Mouse (Mus musculus): ENCODE data around the gene Noc2l. TPM values are rescaled to one million over a fixed set of nuclear protein-coding genes. Genes with fewer than 3 reads are reported as not detected.

The Noc2l gene
- 10 to 100 TPM; 70.7 to 72.1 TPM for total RNA-seq (2021)
- long read RNA-seq, experiment 1, transcript Noc2l-201 (19 exons, 2,785 nt): major isoform, 73 of 160 reads
- long read RNA-seq, experiment 1, partial matches to known transcripts: 42 of 160 reads
- long read RNA-seq, experiment 1, other reads (novel, unspliced or antisense): 45 of 160 reads
- long read RNA-seq, experiment 2, transcript Noc2l-201 (19 exons, 2,785 nt): major isoform, 80 of 171 reads
- long read RNA-seq, experiment 2, partial matches to known transcripts: 43 of 171 reads
- long read RNA-seq, experiment 2, other reads (novel, unspliced or antisense): 48 of 171 reads

- Histone ChIP-seq H3K27ac (peak within 1 kb of the TSS; percentile 95), H3K4me3 (peak within 1 kb of the TSS; percentile 73)
- TF ChIP-seq CTCF (conservative IDR thresholded peaks at IDR 0.05): no peak
- DNase-seq (ENCODE audit: low spot score in 2 of 2): peak; percentile 89
Measured at GRCm38 (mm10) chr4:156235808-156236533, at the start of gene Noc2l. Gene Noc2l (plus strand): TSS chr4:156236010.

- H3K4me3 ChIP-seq: no peak overlapping the region
- no peak for DNase-seq (ENCODE audit: low spot score in 2 of 2)
- no peak for TF ChIP-seq CTCF (conservative IDR thresholded peaks at IDR 0.05)
- H3K27ac ChIP-seq: peak overlapping the region; percentile 79
Measured at GRCm38 (mm10) chr4:156188162-156188810, 47.5 kb upstream of the Noc2l start.

DNA sequence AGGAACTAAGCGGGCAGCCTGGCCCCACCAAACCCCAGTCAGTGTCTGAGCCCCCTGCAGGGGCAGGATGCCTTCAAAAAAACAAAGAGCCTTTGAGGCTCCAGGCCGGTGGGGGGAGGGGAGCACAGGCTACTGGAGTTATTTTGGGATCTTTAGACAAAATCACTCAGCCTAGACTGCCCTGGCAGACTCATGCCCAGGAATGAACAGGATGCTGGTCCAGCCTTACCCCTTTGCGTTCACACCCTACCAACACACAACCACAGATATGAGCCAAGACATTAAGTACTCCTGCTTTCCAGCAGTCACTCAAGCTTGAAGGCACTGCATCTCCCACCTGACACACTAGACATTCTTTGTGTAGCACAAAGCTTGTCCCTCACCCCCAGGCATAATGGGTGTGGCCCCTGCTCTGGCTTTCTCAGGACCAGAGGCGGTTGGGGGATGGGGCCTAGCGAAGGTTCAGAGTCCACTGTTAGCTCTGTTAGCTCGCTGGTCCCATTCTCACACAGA is 46.9 kb upstream of the Noc2l start:
- peak; percentile 24; the same call in 1 of the 2 replicates for TF ChIP-seq CTCF (conservative IDR thresholded peaks at IDR 0.05)
- peak overlapping the region; percentile 79 for H3K27ac ChIP-seq
- DNase-seq (ENCODE audit: low spot score in 2 of 2): peak in 1 of 2 experiments; percentile 34
- no peak overlapping the region for H3K4me3 ChIP-seq

- DNase-seq (ENCODE audit: low spot score in 2 of 2): peak in 1 of 2 experiments; percentile 25
- no peak overlapping the region for H3K4me3 ChIP-seq
- peak overlapping the region; percentile 8; the same call in 1 of the 2 replicates for H3K27ac ChIP-seq
- TF ChIP-seq CTCF (conservative IDR thresholded peaks at IDR 0.05): no peak
Measured at GRCm38 (mm10) chr4:156192421-156193199, 43.2 kb upstream of the Noc2l start.

DNA sequence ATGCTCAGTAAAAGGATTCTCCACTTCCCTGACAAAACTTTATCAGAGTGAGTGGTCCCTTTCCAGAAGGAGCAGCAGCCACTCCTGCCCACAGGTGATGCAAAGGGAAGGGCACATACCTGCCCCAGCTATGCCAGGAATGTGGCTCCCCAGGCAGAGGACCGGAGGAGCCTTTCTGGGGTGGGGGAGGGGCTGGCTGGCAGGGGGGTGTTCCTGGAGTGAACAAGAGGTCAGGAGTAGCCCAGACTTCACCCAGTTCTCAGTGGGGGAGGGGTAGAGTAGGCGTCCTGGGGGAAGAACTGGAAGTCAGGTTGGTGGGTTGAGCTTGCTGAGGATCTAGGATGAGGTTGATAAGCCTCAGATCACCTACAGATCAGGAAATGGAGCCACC is 42.6 kb upstream of the Noc2l start:
- DNase-seq (ENCODE audit: low spot score in 2 of 2): no peak
- peak overlapping the region; percentile 8; the same call in 1 of the 2 replicates for H3K27ac ChIP-seq
- H3K4me3 ChIP-seq: no peak overlapping the region
- no peak for TF ChIP-seq CTCF (conservative IDR thresholded peaks at IDR 0.05)

DNA sequence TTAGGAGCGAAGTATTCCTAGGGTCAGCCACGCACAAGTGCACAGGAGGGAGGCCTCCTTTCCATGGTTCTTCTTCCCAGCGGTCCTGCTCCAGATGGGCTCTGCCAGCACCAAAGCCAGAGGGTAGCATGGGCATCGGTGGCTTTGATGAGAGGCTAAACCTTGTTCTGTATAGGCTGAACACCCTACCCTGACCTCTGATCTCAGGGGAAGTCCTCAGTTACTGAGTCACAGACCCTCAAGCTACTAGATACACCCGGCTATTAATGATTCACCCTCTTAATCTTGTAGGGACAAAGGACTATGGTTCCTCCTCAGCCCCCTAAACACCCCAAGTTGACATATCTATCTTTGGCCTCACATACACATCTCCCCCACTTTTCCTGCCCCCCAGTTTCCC is 41.9 kb upstream of the Noc2l start:
- TF ChIP-seq CTCF (conservative IDR thresholded peaks at IDR 0.05): no peak
- Histone ChIP-seq H3K27ac (no peak overlapping the region), H3K4me3 (no peak overlapping the region)
- no peak for DNase-seq (ENCODE audit: low spot score in 2 of 2)

GRCm38 (mm10) chr4:156194346-156194745 is 41.5 kb upstream of the Noc2l start:
- TF ChIP-seq CTCF (conservative IDR thresholded peaks at IDR 0.05): no peak
- DNase-seq (ENCODE audit: low spot score in 2 of 2): no peak

GRCm38 (mm10) chr4:156195927-156196870 is 39.6 kb upstream of the Noc2l start:
- no peak for TF ChIP-seq CTCF (conservative IDR thresholded peaks at IDR 0.05)
- H3K4me3 ChIP-seq: peak overlapping the region; percentile 79
- H3K27ac ChIP-seq: peak overlapping the region; percentile 85
- DNase-seq (ENCODE audit: low spot score in 2 of 2): peak in 1 of 2 experiments; percentile 40

More at GRCm38 (mm10) chr4:156194346-156194745, 41.5 kb upstream of the Noc2l start:
- no peak overlapping the region for H3K27ac ChIP-seq
- no peak overlapping the region for H3K4me3 ChIP-seq

- Histone ChIP-seq H3K4me3 (peak within 1 kb of the TSS; percentile 79), H3K27ac (peak within 1 kb of the TSS; percentile 86)
- no peak for TF ChIP-seq CTCF (conservative IDR thresholded peaks at IDR 0.05)
- peak in 1 of 2 experiments; percentile 48 for DNase-seq (ENCODE audit: low spot score in 2 of 2)
Measured at GRCm38 (mm10) chr4:156197131-156197828, 38.5 kb upstream of the Noc2l start, which contains the start of gene Agrn. Gene Agrn (minus strand): TSS chr4:156197488.

GRCm38 (mm10) chr4:156197829-156198205 is 38.0 kb upstream of the Noc2l start:
- H3K4me3 ChIP-seq: peak overlapping the region; percentile 59
- TF ChIP-seq CTCF (conservative IDR thresholded peaks at IDR 0.05): peak; percentile 56
- peak overlapping the region; percentile 86 for H3K27ac ChIP-seq
- DNase-seq (ENCODE audit: low spot score in 2 of 2): peak; percentile 61 to 68

All from layer of hippocampus, adult 2 months (tissue).